Mouse (Mus musculus): ENCODE results near the gene Leng1. TPM values are rescaled to one million over a fixed set of nuclear protein-coding genes. Genes with fewer than 3 reads are reported as not detected.

Gene Leng1
- polyA plus RNA-seq, 1 experiment from 2014 or later: 25.7 TPM

DNA sequence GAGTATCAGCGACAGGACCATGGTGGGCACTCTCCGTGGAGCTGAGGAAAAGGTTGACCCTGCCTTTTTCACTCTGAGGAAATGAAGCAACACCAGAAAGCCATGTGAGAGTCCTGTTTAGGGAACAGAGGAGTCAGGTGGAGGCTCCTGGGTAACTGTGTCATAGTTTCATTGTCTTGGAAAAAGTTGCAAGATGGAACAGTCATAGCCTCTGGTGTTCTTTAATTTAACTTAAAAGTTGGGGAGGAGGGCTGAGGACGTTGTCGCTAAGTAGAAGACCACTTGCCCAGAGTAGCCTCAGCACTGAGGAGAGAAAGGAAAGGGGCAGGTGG lies 49.6 kb downstream of the Leng1 start, which contains the start of gene Oscar:
Oscar (minus strand) TSS at position 101 of the 332 bp plus-strand sequence.
- Histone ChIP-seq H3K9ac (no peak within 1 kb of the TSS), H3K4me3 (peak within 1 kb of the TSS; percentile 72), H3K9me3 (no peaks in the 10 kb centered on the region), H3K4me1 (peaks cover 4% of the 10 kb centered on the region; the same call in 1 of the 2 replicates), H3K4me2 (replicated peaks) (peak within 1 kb of the TSS; percentile 87), H3K27ac (no peak within 1 kb of the TSS), H3K36me3 (peaks cover 19% of the 10 kb centered on the region), H3K27me3 (replicated peaks) (no peaks in the 10 kb centered on the region)
- ATAC-seq (ENCODE audit: low FRiP score, low read depth): no peak
- WGBS: 82% methylated on average over 4 of the region's 4 CpGs

GRCm38 (mm10) chr7:3614021-3614420 lies 51.6 kb downstream of the Leng1 start:
- no peaks in the 10 kb centered on the region for H3K27me3 ChIP-seq (replicated peaks)
- peaks cover under 1% of the 10 kb centered on the region; the same call in 1 of the 2 replicates for H3K36me3 ChIP-seq
- no peak overlapping the region for H3K27ac ChIP-seq
- ATAC-seq (ENCODE audit: low FRiP score, low read depth): no peak
- no peak overlapping the region for H3K4me2 ChIP-seq (replicated peaks)
- peaks cover 4% of the 10 kb centered on the region; the same call in 1 of the 2 replicates for H3K4me1 ChIP-seq
- no peak overlapping the region for H3K4me3 ChIP-seq
- no peak overlapping the region for H3K9ac ChIP-seq
- no peaks in the 10 kb centered on the region for H3K9me3 ChIP-seq
- WGBS: 81% methylated on average over 3 of the region's 3 CpGs

GRCm38 (mm10) chr7:3611006-3611405 lies 54.6 kb downstream of the Leng1 start:
- Histone ChIP-seq H3K36me3 (no peaks in the 10 kb centered on the region), H3K9ac (no peak overlapping the region), H3K9me3 (no peaks in the 10 kb centered on the region), H3K4me2 (replicated peaks) (no peak overlapping the region), H3K4me1 (no peaks in the 10 kb centered on the region), H3K27me3 (replicated peaks) (no peaks in the 10 kb centered on the region), H3K4me3 (no peak overlapping the region), H3K27ac (no peak overlapping the region)
- 92% methylated on average over 13 of the region's 13 CpGs for WGBS
- ATAC-seq (ENCODE audit: low FRiP score, low read depth): no peak

DNA sequence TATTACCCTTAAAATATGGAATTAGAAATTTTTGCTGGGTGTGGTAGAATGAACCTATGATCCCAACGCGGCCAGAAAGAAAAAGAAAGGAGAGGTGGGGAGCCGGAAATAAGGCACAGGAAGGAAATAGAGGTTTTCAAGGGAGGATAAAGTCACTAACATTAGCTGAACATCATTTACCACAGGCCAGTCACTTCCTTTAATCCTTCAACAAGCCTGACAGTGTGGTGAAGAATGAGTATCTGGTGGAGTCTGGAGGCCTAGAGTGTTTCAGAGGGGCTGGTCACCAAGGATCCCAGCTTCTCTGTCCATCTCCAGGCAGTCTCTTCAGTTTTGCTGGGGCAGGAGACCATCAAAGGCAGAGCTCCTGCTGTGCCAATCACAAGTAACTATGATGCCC lies 55.2 kb downstream of the Leng1 start:
- H3K4me3 ChIP-seq: no peak overlapping the region
- no peak overlapping the region for H3K9ac ChIP-seq
- H3K9me3 ChIP-seq: no peaks in the 10 kb centered on the region
- no peaks in the 10 kb centered on the region for H3K27me3 ChIP-seq (replicated peaks)
- no peak overlapping the region for H3K27ac ChIP-seq
- no peak for ATAC-seq (ENCODE audit: low FRiP score, low read depth)
- H3K36me3 ChIP-seq: no peaks in the 10 kb centered on the region
- no peak overlapping the region for H3K4me2 ChIP-seq (replicated peaks)
- WGBS: 88% methylated on average over 3 of the region's 3 CpGs
- H3K4me1 ChIP-seq: no peaks in the 10 kb centered on the region

Small RNA genes within 50 kb of the gene (microRNA-seq; reads per million reads assigned to microRNA genes)
- gene Mir3572: 1.7 reads per million

Other genes starting within 250 kb of the Leng1 start
- 1.5 and 1.9 TPM in 2 replicates for gene Cacng6, start 241.6 kb downstream of the Leng1 start, polyA plus RNA-seq (2016; fragmentation: Nextera tagmentation; extraction: Ambion mirVana)
- not detected in 2 replicates for gene Tarm1, start 163.2 kb downstream of the Leng1 start, polyA plus RNA-seq (2016; fragmentation: Nextera tagmentation; extraction: Ambion mirVana)
- 0.24 and 0.29 TPM in 2 replicates for gene Oscar, start 49.7 kb downstream of the Leng1 start, polyA plus RNA-seq (2016; fragmentation: Nextera tagmentation; extraction: Ambion mirVana)
- 368 and 375 TPM in 2 replicates for gene Ndufa3, start 48.5 kb downstream of the Leng1 start, polyA plus RNA-seq (2016; fragmentation: Nextera tagmentation; extraction: Ambion mirVana)
- 39.3 and 39.7 TPM in 2 replicates for gene Tfpt, start 35.9 kb downstream of the Leng1 start, polyA plus RNA-seq (2016; fragmentation: Nextera tagmentation; extraction: Ambion mirVana)
- gene Prpf31, start 35.9 kb downstream of the Leng1 start, polyA plus RNA-seq (2016; fragmentation: Nextera tagmentation; extraction: Ambion mirVana): 126 TPM in 2 replicates
- gene Cnot3, start 20.6 kb downstream of the Leng1 start, polyA plus RNA-seq (2016; fragmentation: Nextera tagmentation; extraction: Ambion mirVana): 58.2 and 58.3 TPM in 2 replicates
- 3.2 and 4.0 TPM in 2 replicates for gene Tmc4, start 11.7 kb upstream of the Leng1 start, polyA plus RNA-seq (2016; fragmentation: Nextera tagmentation; extraction: Ambion mirVana)
- gene Tsen34, start 27.0 kb upstream of the Leng1 start, polyA plus RNA-seq (2016; fragmentation: Nextera tagmentation; extraction: Ambion mirVana): 225 and 226 TPM in 2 replicates
- 44.3 and 47.5 TPM in 2 replicates for gene Mboat7, start 27.7 kb upstream of the Leng1 start, polyA plus RNA-seq (2016; fragmentation: Nextera tagmentation; extraction: Ambion mirVana)
- 989 and 1,067 TPM in 2 replicates for gene Rps9, start 38.2 kb upstream of the Leng1 start, polyA plus RNA-seq (2016; fragmentation: Nextera tagmentation; extraction: Ambion mirVana)
- gene Pirb, start 54.6 kb upstream of the Leng1 start, polyA plus RNA-seq (2016; fragmentation: Nextera tagmentation; extraction: Ambion mirVana): 0.18 and 0.20 TPM in 2 replicates
- not detected in 2 replicates for gene Gm15448, start 159.8 kb upstream of the Leng1 start, polyA plus RNA-seq (2016; fragmentation: Nextera tagmentation; extraction: Ambion mirVana)
- gene Pira2, start 179.2 kb upstream of the Leng1 start, polyA plus RNA-seq (2016; fragmentation: Nextera tagmentation; extraction: Ambion mirVana): not detected in 2 replicates
- gene Gm14548, start 232.3 kb upstream of the Leng1 start, polyA plus RNA-seq (2016; fragmentation: Nextera tagmentation; extraction: Ambion mirVana): 0.17 TPM in 1 of 2 replicates, not detected in the other
- not detected in 2 replicates for gene Lilra6, start 249.7 kb upstream of the Leng1 start, polyA plus RNA-seq (2016; fragmentation: Nextera tagmentation; extraction: Ambion mirVana)

Measured in neural tube, embryonic 12.5 days (tissue).